Mouse (Mus musculus): Measurements from ENCODE around the gene Gm21887.
"Not testable (repeated sequence)": the region's sequence is repeated elsewhere in the genome, so short reads cannot be mapped to it uniquely, and the experiment has no call there.

- not testable (repeated sequence) for TF ChIP-seq CTCF, EP300 (IDR thresholded peaks at IDR 0.05)
Measured at GRCm38 (mm10) chrX:169992951-169993547, 16.4 kb upstream of the Gm21887 start.

Data from lung, postnatal 0 days (tissue).